Mouse (Mus musculus): Measurements from ENCODE around the gene Dlg3. TPM values are rescaled to one million over a fixed set of nuclear protein-coding genes. Genes with fewer than 3 reads are reported as not detected.

Dlg3 gene
- total RNA-seq, 1 experiment = 15.3 TPM

DNA sequence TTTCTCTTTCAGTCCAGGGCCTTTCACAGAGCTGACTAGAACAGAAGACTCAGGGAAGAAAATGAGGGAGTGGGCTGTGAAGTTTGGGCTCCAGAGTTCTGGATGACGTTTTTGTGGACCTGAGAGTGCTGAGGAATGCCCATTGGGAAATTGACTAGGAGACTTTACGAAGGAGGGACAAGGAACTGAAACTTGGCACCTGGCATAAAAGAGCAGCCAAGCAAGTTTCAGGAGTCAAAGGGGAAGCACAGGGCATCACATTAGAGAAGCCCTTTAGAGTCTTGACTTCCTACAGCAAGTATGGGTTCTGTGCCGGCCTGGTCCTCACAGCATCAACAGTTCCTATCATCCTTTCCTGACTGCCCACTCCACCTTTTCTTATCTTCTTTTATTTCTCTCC is 7.9 kb downstream of the Dlg3 start:
- in situ Hi-C loops (cut with MboI; ENCODE audit: low sequenced_read_pairs in 2 of 2, unreplicated experiment in 2 of 2) = no loop called here
- no peaks in the 10 kb centered on the region; a peak in 1 of 4 replicates for H3K4me1 ChIP-seq (ENCODE audit: control insufficient read depth in 2 of 2, insufficient read depth in 2 of 2, low read length in 2 of 2, poor library complexity in 1 of 2)
- no peaks in the 10 kb centered on the region for H3K36me3 ChIP-seq (ENCODE audit: control insufficient read depth, insufficient read depth, low read length, poor library complexity, severe bottlenecking)
- TF ChIP-seq MAFK (IDR thresholded peaks at IDR 0.05; ENCODE audit: insufficient read depth, low read depth, low read length) = no peak
- TF ChIP-seq CHD2 (IDR thresholded peaks at IDR 0.05; ENCODE audit: low read depth, low read length) = no peak
- TF ChIP-seq ZC3H11A (IDR thresholded peaks at IDR 0.05; ENCODE audit: borderline replicate concordance, low read depth, low read length) = no peak
- no peak for TF ChIP-seq HCFC1 (IDR thresholded peaks at IDR 0.05; ENCODE audit: borderline replicate concordance, insufficient read depth, low read length)
- no peak for TF ChIP-seq ZNF384 (IDR thresholded peaks at IDR 0.05; ENCODE audit: low read depth, low read length)
- H3K4me3 ChIP-seq (ENCODE audit: insufficient read depth in 1 of 2, low read depth in 1 of 2, low read length in 2 of 2, poor library complexity in 1 of 2, severe bottlenecking in 1 of 2) = no peak overlapping the region
- H3K27ac ChIP-seq (ENCODE audit: insufficient read depth, low read depth, low read length, poor library complexity, severe bottlenecking) = no peak overlapping the region
- no peaks in the 10 kb centered on the region for H3K9me3 ChIP-seq (ENCODE audit: control insufficient read depth, insufficient read depth, low read depth, low read length)
- H3K9ac ChIP-seq (ENCODE audit: insufficient read depth, low read depth, low read length, poor library complexity, severe bottlenecking) = no peak overlapping the region
- no peak for DNase-seq (ENCODE audit: low read depth, low spot score)

- H3K9me3 ChIP-seq (ENCODE audit: control insufficient read depth, insufficient read depth, low read depth, low read length) = no peaks in the 10 kb centered on the region
- no peaks in the 10 kb centered on the region for H3K36me3 ChIP-seq (ENCODE audit: control insufficient read depth, insufficient read depth, low read length, poor library complexity, severe bottlenecking)
- in situ Hi-C loops (cut with MboI; ENCODE audit: low sequenced_read_pairs in 2 of 2, unreplicated experiment in 2 of 2) = no loop called here
- H3K27ac ChIP-seq (ENCODE audit: insufficient read depth, low read depth, low read length, poor library complexity, severe bottlenecking) = no peak overlapping the region; the same call in 1 of the 2 replicates
- DNase-seq (ENCODE audit: low read depth, low spot score) = peak; percentile 48
- no peak overlapping the region for H3K9ac ChIP-seq (ENCODE audit: insufficient read depth, low read depth, low read length, poor library complexity, severe bottlenecking)
- TF ChIP-seq MAFK (IDR thresholded peaks at IDR 0.05; ENCODE audit: insufficient read depth, low read depth, low read length) (no peak), HCFC1 (IDR thresholded peaks at IDR 0.05; ENCODE audit: borderline replicate concordance, insufficient read depth, low read length) (no peak), ZC3H11A (IDR thresholded peaks at IDR 0.05; ENCODE audit: borderline replicate concordance, low read depth, low read length) (no peak), CHD2 (IDR thresholded peaks at IDR 0.05; ENCODE audit: low read depth, low read length) (no peak), ZNF384 (IDR thresholded peaks at IDR 0.05; ENCODE audit: low read depth, low read length) (no peak)
- H3K4me1 ChIP-seq (ENCODE audit: control insufficient read depth in 2 of 2, insufficient read depth in 2 of 2, low read length in 2 of 2, poor library complexity in 1 of 2) = no peaks in the 10 kb centered on the region; a peak in 2 of 4 replicates
- H3K4me3 ChIP-seq (ENCODE audit: insufficient read depth in 1 of 2, low read depth in 1 of 2, low read length in 2 of 2, poor library complexity in 1 of 2, severe bottlenecking in 1 of 2) = peak overlapping the region in 1 of 2 experiments; percentile 79; a peak in 2 of 4 replicates
Observed at GRCm38 (mm10) chrX:100776494-100776893, 9.0 kb downstream of the Dlg3 start.

GRCm38 (mm10) chrX:100776985-100777654 is 9.6 kb downstream of the Dlg3 start:
- H3K36me3 ChIP-seq (ENCODE audit: control insufficient read depth, insufficient read depth, low read length, poor library complexity, severe bottlenecking) = no peaks in the 10 kb centered on the region
- peak; percentile 75 for DNase-seq (ENCODE audit: low read depth, low spot score)
- in situ Hi-C loops (cut with MboI; ENCODE audit: low sequenced_read_pairs in 2 of 2, unreplicated experiment in 2 of 2) = no loop called here
- no peaks in the 10 kb centered on the region; a peak in 2 of 4 replicates for H3K4me1 ChIP-seq (ENCODE audit: control insufficient read depth in 2 of 2, insufficient read depth in 2 of 2, low read length in 2 of 2, poor library complexity in 1 of 2)
- peak overlapping the region; percentile 44; the same call in 1 of the 2 replicates for H3K27ac ChIP-seq (ENCODE audit: insufficient read depth, low read depth, low read length, poor library complexity, severe bottlenecking)
- H3K9me3 ChIP-seq (ENCODE audit: control insufficient read depth, insufficient read depth, low read depth, low read length) = no peaks in the 10 kb centered on the region
- no peak for TF ChIP-seq ZC3H11A (IDR thresholded peaks at IDR 0.05; ENCODE audit: borderline replicate concordance, low read depth, low read length)
- H3K4me3 ChIP-seq (ENCODE audit: insufficient read depth in 1 of 2, low read depth in 1 of 2, low read length in 2 of 2, poor library complexity in 1 of 2, severe bottlenecking in 1 of 2) = peak overlapping the region; percentile 79 to 80
- H3K9ac ChIP-seq (ENCODE audit: insufficient read depth, low read depth, low read length, poor library complexity, severe bottlenecking) = peak overlapping the region; percentile 78

DNA sequence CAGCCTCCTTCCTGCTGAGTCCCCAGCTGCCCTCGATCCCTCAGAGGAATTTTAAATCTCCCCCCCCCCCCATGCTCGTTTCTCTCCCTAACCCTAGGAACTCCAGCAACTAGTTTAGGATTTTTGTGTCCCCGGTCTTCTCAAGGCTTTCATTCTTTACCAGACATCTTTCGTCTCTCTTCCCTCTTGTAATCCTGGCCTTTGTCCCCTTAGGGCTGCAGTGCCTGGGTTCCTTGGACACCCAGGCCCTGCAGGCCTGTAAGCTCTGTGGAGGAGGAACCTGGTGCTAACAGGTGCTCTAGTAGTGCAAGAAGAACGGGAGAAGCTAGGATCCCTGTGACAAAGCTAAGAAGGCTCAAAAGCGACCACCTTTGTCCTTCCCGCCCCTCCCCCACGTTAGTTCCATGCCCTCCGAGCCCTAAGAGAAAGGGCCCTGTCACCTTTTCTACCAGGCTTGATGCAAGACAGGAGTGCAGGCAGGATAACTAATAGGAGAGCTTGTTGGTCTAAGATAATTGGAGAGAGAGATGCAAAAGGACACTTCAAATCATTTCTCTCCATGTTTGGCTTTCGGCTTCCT is 10.2 kb downstream of the Dlg3 start:
- no peak for DNase-seq (ENCODE audit: low read depth, low spot score)
- Histone ChIP-seq H3K9ac (ENCODE audit: insufficient read depth, low read depth, low read length, poor library complexity, severe bottlenecking) (peak overlapping the region; percentile 78), H3K9me3 (ENCODE audit: control insufficient read depth, insufficient read depth, low read depth, low read length) (no peaks in the 10 kb centered on the region), H3K27ac (ENCODE audit: insufficient read depth, low read depth, low read length, poor library complexity, severe bottlenecking) (no peak overlapping the region), H3K4me3 (ENCODE audit: insufficient read depth in 1 of 2, low read depth in 1 of 2, low read length in 2 of 2, poor library complexity in 1 of 2, severe bottlenecking in 1 of 2) (peak overlapping the region; percentile 79 to 80), H3K4me1 (ENCODE audit: control insufficient read depth in 2 of 2, insufficient read depth in 2 of 2, low read length in 2 of 2, poor library complexity in 1 of 2) (no peaks in the 10 kb centered on the region; a peak in 2 of 4 replicates), H3K36me3 (ENCODE audit: control insufficient read depth, insufficient read depth, low read length, poor library complexity, severe bottlenecking) (no peaks in the 10 kb centered on the region)
- no peak for TF ChIP-seq ZC3H11A (IDR thresholded peaks at IDR 0.05; ENCODE audit: borderline replicate concordance, low read depth, low read length)
- in situ Hi-C loops (cut with MboI; ENCODE audit: low sequenced_read_pairs in 2 of 2, unreplicated experiment in 2 of 2) = no loop called here

DNA sequence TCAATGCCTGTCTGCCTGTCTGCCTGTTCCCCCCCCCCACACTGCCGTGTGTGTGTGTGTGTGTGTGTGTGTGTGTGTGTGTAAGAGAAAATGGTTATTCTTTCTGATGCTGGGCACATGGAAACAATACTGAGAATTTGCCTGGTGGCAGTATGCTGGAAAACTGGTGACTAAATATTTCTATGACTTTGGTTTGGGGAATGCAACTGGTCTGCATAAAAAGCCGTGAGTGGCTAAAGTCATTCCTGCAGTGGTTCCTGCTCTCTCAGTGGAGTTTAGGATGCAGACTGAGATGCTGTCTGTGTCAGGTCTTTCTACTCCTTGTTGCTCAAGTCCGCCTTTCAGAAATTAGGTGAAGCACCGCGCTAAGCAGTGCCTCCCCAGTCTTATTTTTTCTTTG is 10.9 kb downstream of the Dlg3 start:
- no peak overlapping the region for H3K9ac ChIP-seq (ENCODE audit: insufficient read depth, low read depth, low read length, poor library complexity, severe bottlenecking)
- no peak for TF ChIP-seq CHD2 (IDR thresholded peaks at IDR 0.05; ENCODE audit: low read depth, low read length)
- no peak for TF ChIP-seq ZC3H11A (IDR thresholded peaks at IDR 0.05; ENCODE audit: borderline replicate concordance, low read depth, low read length)
- no peak for TF ChIP-seq HCFC1 (IDR thresholded peaks at IDR 0.05; ENCODE audit: borderline replicate concordance, insufficient read depth, low read length)
- no peak for TF ChIP-seq MAFK (IDR thresholded peaks at IDR 0.05; ENCODE audit: insufficient read depth, low read depth, low read length)
- no peak for TF ChIP-seq ZNF384 (IDR thresholded peaks at IDR 0.05; ENCODE audit: low read depth, low read length)
- no peak overlapping the region for H3K4me3 ChIP-seq (ENCODE audit: insufficient read depth in 1 of 2, low read depth in 1 of 2, low read length in 2 of 2, poor library complexity in 1 of 2, severe bottlenecking in 1 of 2)
- no peak for DNase-seq (ENCODE audit: low read depth, low spot score)
- H3K4me1 ChIP-seq (ENCODE audit: control insufficient read depth in 2 of 2, insufficient read depth in 2 of 2, low read length in 2 of 2, poor library complexity in 1 of 2) = no peaks in the 10 kb centered on the region; a peak in 2 of 4 replicates
- no peaks in the 10 kb centered on the region for H3K9me3 ChIP-seq (ENCODE audit: control insufficient read depth, insufficient read depth, low read depth, low read length)
- no peak overlapping the region for H3K27ac ChIP-seq (ENCODE audit: insufficient read depth, low read depth, low read length, poor library complexity, severe bottlenecking)
- in situ Hi-C loops (cut with MboI; ENCODE audit: low sequenced_read_pairs in 2 of 2, unreplicated experiment in 2 of 2) = no loop called here
- H3K36me3 ChIP-seq (ENCODE audit: control insufficient read depth, insufficient read depth, low read length, poor library complexity, severe bottlenecking) = no peaks in the 10 kb centered on the region

All from ES-E14 (cell line).